Mouse (Mus musculus) forebrain, embryonic 13.5 days (tissue): ENCODE results near the gene Cyct. TPM values are rescaled to one million over a fixed set of nuclear protein-coding genes. Genes with fewer than 3 reads are reported as not detected.

Source experiments
- ATAC-seq: fragments of 200-750 bp; cut with Nextera tagmentation; 2 replicates; pipeline ENCODE4 v1.8.0; 2017
- H3K27ac ChIP-seq: fragments of 300-500 bp; sonication (generic); 2 replicates; pipeline ENCODE4 v1.5.1; 2015; ENCODE audit warnings: inconsistent platforms, mild to moderate bottlenecking, moderate library complexity
- H3K27me3 ChIP-seq: fragments of 300-500 bp; sonication (generic); 2 replicates; pipeline ENCODE4 v1.6.1; 2015; ENCODE audit warnings: mild to moderate bottlenecking, inconsistent platforms
- H3K36me3 ChIP-seq: fragments of 300-500 bp; sonication (generic); 2 replicates; pipeline ENCODE4 v1.6.1; 2015; ENCODE audit warnings: mild to moderate bottlenecking, inconsistent platforms; ENCODE audit not compliant: poor library complexity, severe bottlenecking
- H3K4me1 ChIP-seq: fragments of 300-500 bp; sonication (generic); 2 replicates; pipeline ENCODE4 v1.6.1; 2015; ENCODE audit warnings: inconsistent platforms
- H3K4me2 ChIP-seq: fragments of 300-500 bp; sonication (generic); 2 replicates; pipeline ENCODE4 v1.6.1; 2015; ENCODE audit warnings: inconsistent platforms, mild to moderate bottlenecking, moderate library complexity
- H3K4me3 ChIP-seq: fragments of 300-500 bp; sonication (generic); 2 replicates; pipeline ENCODE4 v1.5.1; 2015; ENCODE audit warnings: mild to moderate bottlenecking, inconsistent platforms
- H3K9ac ChIP-seq: fragments of 300-500 bp; sonication (generic); 2 replicates; pipeline ENCODE4 v1.6.1; 2015; ENCODE audit warnings: mild to moderate bottlenecking, inconsistent platforms
- H3K9me3 ChIP-seq: fragments of 300-500 bp; sonication (generic); replicated peaks from 2 replicates; pipeline ENCODE4 v1.6.1; 2016; ENCODE audit warnings: inconsistent platforms
- WGBS: fragments of 180-500 bp; shearing (Covaris S2); methylation state at CpG from one replicate; pipeline ENCODE4 v1.1.7; 2015; 5-methylcytosine and 5-hydroxymethylcytosine counted together
- polyA plus RNA-seq: library from polyadenylated mRNA; unstranded; fragments of >200 nt; fragmentation: Nextera tagmentation; extraction: Ambion mirVana; gene quantifications from 2 replicates; pipeline ENCODE4 v1.2.1, GENCODE M21; 2015

The Cyct gene
- polyA plus RNA-seq = not detected in 2 replicates

DNA sequence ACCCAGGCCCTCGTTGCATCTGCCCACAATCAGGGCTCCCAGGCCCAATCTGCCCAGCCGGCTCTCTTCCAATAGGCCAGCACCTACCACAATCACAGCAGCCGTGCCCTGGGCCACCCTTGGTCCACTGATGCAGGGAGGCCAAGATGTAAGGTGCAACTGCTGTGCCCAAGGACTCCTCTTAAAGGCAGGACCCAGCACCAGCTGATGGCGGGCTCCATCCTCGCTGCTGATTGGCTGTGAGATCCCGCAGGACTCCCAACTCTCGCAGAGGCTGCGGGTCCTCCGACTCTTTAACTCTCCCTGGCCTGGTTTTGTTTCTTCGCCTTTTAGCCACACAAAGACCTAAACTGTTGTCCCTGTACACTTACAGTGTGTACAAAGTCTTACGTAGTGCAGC, at the start of gene Cyct:
Gene Cyct (minus strand): TSS at position 225 of the 400 bp plus-strand sequence.
- ATAC-seq = no peak
- Histone ChIP-seq H3K27ac (no peak within 1 kb of the TSS), H3K4me1 (no peaks in the 10 kb centered on the region), H3K27me3 (no peaks in the 10 kb centered on the region), H3K4me2 (no peak within 1 kb of the TSS), H3K4me3 (no peak within 1 kb of the TSS), H3K9me3 (no peaks in the 10 kb centered on the region), H3K9ac (no peak within 1 kb of the TSS), H3K36me3 (no peaks in the 10 kb centered on the region)
- WGBS = 90% methylated on average over 11 of the region's 11 CpGs

DNA sequence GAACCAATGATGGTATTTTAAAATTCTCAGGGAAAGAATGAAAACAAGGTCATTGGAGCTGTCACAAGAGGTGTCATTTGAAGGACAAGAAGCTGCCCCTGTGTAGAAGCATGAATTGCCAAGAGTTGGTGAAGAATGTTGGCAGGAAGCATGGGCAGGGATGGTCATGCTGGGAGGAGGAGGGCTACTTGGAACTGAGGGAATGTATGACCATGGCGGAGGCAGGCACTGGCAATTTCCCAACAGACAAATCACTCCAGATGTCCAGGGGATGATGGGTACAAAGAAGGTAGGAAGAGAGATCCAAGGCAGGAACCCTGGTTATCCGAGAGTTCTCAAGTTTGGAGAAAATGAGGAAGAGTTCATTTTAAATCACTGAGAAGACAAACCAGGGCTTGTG, 49.7 kb upstream of the Cyct start:
- Histone ChIP-seq H3K27ac (no peak overlapping the region), H3K9ac (no peak overlapping the region), H3K9me3 (no peaks in the 10 kb centered on the region), H3K36me3 (no peaks in the 10 kb centered on the region), H3K4me3 (no peak overlapping the region), H3K4me1 (peaks cover 13% of the 10 kb centered on the region; the same call in 1 of the 2 replicates), H3K27me3 (no peaks in the 10 kb centered on the region; the same call in 1 of the 2 replicates), H3K4me2 (no peak overlapping the region)
- no peak for ATAC-seq
- 95% methylated on average over 2 of the region's 2 CpGs for WGBS

- no peak overlapping the region for H3K4me2 ChIP-seq
- H3K27ac ChIP-seq = no peak overlapping the region
- H3K36me3 ChIP-seq = no peaks in the 10 kb centered on the region
- H3K4me1 ChIP-seq = peaks cover 13% of the 10 kb centered on the region; the same call in 1 of the 2 replicates
- H3K9ac ChIP-seq = no peak overlapping the region
- no peak overlapping the region for H3K4me3 ChIP-seq
- 94% methylated on average over 1 of the region's 1 CpGs for WGBS
- peaks cover 4% of the 10 kb centered on the region for H3K27me3 ChIP-seq
- no peaks in the 10 kb centered on the region for H3K9me3 ChIP-seq
- ATAC-seq = no peak
Measured at GRCm38 (mm10) chr2:76409526-76409925, 49.3 kb upstream of the Cyct start.

- peak overlapping the region; percentile 89 for H3K4me2 ChIP-seq
- H3K9ac ChIP-seq = peak overlapping the region; percentile 83
- H3K27ac ChIP-seq = peak overlapping the region; percentile 69
- under 1% methylated on average over 47 of the region's 49 CpGs for WGBS
- peak; percentile 69 for ATAC-seq
- H3K4me1 ChIP-seq = peaks cover 13% of the 10 kb centered on the region; the same call in 1 of the 2 replicates
- peaks cover 17% of the 10 kb centered on the region for H3K27me3 ChIP-seq
- peak overlapping the region; percentile 92 for H3K4me3 ChIP-seq
- H3K9me3 ChIP-seq = no peaks in the 10 kb centered on the region
- H3K36me3 ChIP-seq = no peaks in the 10 kb centered on the region
Measured at GRCm38 (mm10) chr2:76406937-76407441, 46.7 kb upstream of the Cyct start.

GRCm38 (mm10) chr2:76406151-76406936, 46.1 kb upstream of the Cyct start, which contains the start of gene Osbpl6:
TSS of gene Osbpl6 (plus strand) at chr2:76406508.
- ATAC-seq = peak; percentile 94
- Histone ChIP-seq H3K4me1 (peaks cover 13% of the 10 kb centered on the region; the same call in 1 of the 2 replicates), H3K9me3 (no peaks in the 10 kb centered on the region), H3K9ac (peak within 1 kb of the TSS; percentile 83), H3K36me3 (no peaks in the 10 kb centered on the region), H3K27ac (peak within 1 kb of the TSS; percentile 69), H3K4me2 (peak within 1 kb of the TSS; percentile 89), H3K27me3 (peaks cover 17% of the 10 kb centered on the region), H3K4me3 (peak within 1 kb of the TSS; percentile 92)
- under 1% methylated on average over 76 of the region's 89 CpGs for WGBS

DNA sequence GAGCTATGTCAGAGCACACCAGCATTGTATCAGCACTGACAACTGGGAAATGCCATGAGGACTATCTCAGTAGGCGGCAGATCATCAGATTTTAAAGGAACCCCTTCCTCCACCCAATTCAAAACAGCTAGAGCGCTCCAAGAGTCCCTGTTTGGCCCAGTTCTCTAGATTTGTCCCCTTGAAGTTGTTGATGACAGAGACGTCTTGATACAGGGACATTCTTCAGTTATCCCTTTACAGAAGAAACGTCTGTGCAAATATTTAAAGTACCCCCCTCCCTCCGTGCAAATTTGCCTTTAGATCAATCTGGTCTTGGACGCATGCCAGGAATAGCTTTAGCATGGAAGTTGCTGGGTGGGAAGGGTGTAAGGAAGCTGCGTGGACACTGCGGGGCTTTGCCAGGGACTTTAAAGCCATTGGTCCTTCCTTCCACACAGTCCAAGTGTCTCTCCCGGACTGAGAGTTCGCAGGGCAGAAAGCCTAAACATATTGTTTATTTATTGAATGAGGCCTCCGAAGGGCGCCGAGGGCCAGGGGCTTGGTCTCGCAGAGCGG, 45.4 kb upstream of the Cyct start:
- H3K4me1 ChIP-seq = peaks cover 13% of the 10 kb centered on the region; the same call in 1 of the 2 replicates
- H3K27me3 ChIP-seq = peaks cover 17% of the 10 kb centered on the region
- H3K9me3 ChIP-seq = no peaks in the 10 kb centered on the region
- ATAC-seq = peak; percentile 39; the same call in 1 of the 2 replicates
- WGBS = 4% methylated on average over 15 of the region's 15 CpGs
- H3K9ac ChIP-seq = peak overlapping the region; percentile 83
- H3K27ac ChIP-seq = peak overlapping the region; percentile 69
- no peaks in the 10 kb centered on the region for H3K36me3 ChIP-seq
- peak overlapping the region; percentile 89 for H3K4me2 ChIP-seq
- peak overlapping the region; percentile 92 for H3K4me3 ChIP-seq

GRCm38 (mm10) chr2:76400178-76400577, 39.9 kb upstream of the Cyct start:
- peaks cover under 1% of the 10 kb centered on the region; the same call in 1 of the 2 replicates for H3K4me1 ChIP-seq
- no peaks in the 10 kb centered on the region for H3K36me3 ChIP-seq
- no peak overlapping the region for H3K4me2 ChIP-seq
- no peaks in the 10 kb centered on the region for H3K9me3 ChIP-seq
- ATAC-seq = no peak
- peaks cover 17% of the 10 kb centered on the region for H3K27me3 ChIP-seq
- no peak overlapping the region for H3K27ac ChIP-seq
- H3K9ac ChIP-seq = no peak overlapping the region
- no peak overlapping the region for H3K4me3 ChIP-seq

- Histone ChIP-seq H3K9ac (no peak overlapping the region), H3K36me3 (peaks cover 37% of the 10 kb centered on the region), H3K27me3 (no peaks in the 10 kb centered on the region), H3K4me3 (no peak overlapping the region), H3K27ac (no peak overlapping the region), H3K4me1 (no peaks in the 10 kb centered on the region), H3K4me2 (no peak overlapping the region), H3K9me3 (no peaks in the 10 kb centered on the region)
- no peak for ATAC-seq
Measured at GRCm38 (mm10) chr2:76386531-76386930, 26.3 kb upstream of the Cyct start.

DNA sequence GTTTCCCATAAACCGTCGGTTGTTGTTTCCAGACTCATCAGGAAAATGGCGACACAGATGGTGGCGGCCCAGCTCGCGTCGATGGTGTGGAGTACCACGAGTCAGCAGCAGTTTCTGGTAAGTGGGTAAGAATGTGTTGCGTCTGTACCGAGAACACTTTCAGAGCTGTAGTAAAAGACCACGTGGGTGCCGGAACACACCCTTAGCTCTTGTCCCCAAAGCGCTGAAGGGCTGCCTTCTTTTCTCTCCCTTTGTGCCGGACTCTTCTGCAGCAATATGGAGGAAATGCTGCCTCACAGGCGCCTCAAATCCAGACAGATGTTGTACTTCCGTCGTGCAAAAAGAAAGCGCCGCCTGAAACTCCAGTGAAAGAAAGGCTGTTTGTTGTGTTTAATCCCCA, 18.4 kb upstream of the Cyct start:
- Histone ChIP-seq H3K27me3 (no peaks in the 10 kb centered on the region), H3K36me3 (peaks cover 81% of the 10 kb centered on the region), H3K4me1 (no peaks in the 10 kb centered on the region), H3K9me3 (no peaks in the 10 kb centered on the region), H3K9ac (no peak overlapping the region), H3K4me3 (no peak overlapping the region), H3K4me2 (no peak overlapping the region), H3K27ac (no peak overlapping the region)
- no peak for ATAC-seq
- 95% methylated on average over 19 of the region's 19 CpGs for WGBS

GRCm38 (mm10) chr2:76374544-76375206, 14.4 kb upstream of the Cyct start:
- 95% methylated on average over 6 of the region's 6 CpGs for WGBS
- H3K4me2 ChIP-seq = no peak overlapping the region
- no peak for ATAC-seq
- no peaks in the 10 kb centered on the region for H3K9me3 ChIP-seq
- H3K9ac ChIP-seq = no peak overlapping the region
- no peak overlapping the region for H3K4me3 ChIP-seq
- peaks cover 68% of the 10 kb centered on the region for H3K36me3 ChIP-seq
- no peaks in the 10 kb centered on the region for H3K27me3 ChIP-seq
- H3K4me1 ChIP-seq = peaks cover 13% of the 10 kb centered on the region
- no peak overlapping the region for H3K27ac ChIP-seq

GRCm38 (mm10) chr2:76372244-76372643, 12.0 kb upstream of the Cyct start:
- Histone ChIP-seq H3K4me3 (no peak overlapping the region), H3K36me3 (peaks cover 45% of the 10 kb centered on the region), H3K9me3 (no peaks in the 10 kb centered on the region), H3K4me1 (peaks cover 13% of the 10 kb centered on the region), H3K4me2 (no peak overlapping the region), H3K27ac (no peak overlapping the region), H3K9ac (no peak overlapping the region), H3K27me3 (no peaks in the 10 kb centered on the region)
- 96% methylated on average over 4 of the region's 4 CpGs for WGBS
- ATAC-seq = no peak

DNA sequence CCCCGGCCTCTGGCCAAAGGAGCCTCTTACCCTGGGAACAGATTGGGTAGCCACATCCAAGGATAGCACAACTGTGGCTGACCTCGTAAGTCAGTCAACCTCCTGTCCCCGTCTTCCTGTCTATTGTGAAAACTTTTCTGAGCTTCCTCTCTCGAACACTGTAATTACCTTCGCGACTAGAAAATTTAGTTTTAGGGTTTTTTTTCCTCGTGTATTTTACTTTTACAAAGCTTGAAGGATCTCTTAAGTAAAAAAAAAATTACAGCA, 10.3 kb upstream of the Cyct start:
- ATAC-seq = no peak
- Histone ChIP-seq H3K4me3 (peak overlapping the region; percentile 96), H3K9me3 (no peaks in the 10 kb centered on the region), H3K4me1 (peaks cover 13% of the 10 kb centered on the region), H3K4me2 (peak overlapping the region; percentile 95), H3K27ac (no peak overlapping the region), H3K9ac (peak overlapping the region; percentile 92), H3K36me3 (peaks cover 36% of the 10 kb centered on the region), H3K27me3 (no peaks in the 10 kb centered on the region)
- WGBS = 6% methylated on average over 7 of the region's 7 CpGs
